Mouse (Mus musculus) bone marrow, adult 2 months (tissue): Measurements from ENCODE around the gene Mcub. TPM values are rescaled to one million over a fixed set of nuclear protein-coding genes. Genes with fewer than 3 reads are reported as not detected.

Source experiments
- H3K27ac ChIP-seq: fragments of 200-500 bp; 2 replicates; pipeline ENCODE4 v1.5.1; 2012; ENCODE audit warnings: low read depth, mild to moderate bottlenecking, control low read depth, inconsistent platforms, low read length; ENCODE audit not compliant: control insufficient read depth, poor library complexity, insufficient read depth
- H3K4me1 ChIP-seq: fragments of 200-500 bp; 2 replicates; pipeline ENCODE4 v1.6.1; 2011; ENCODE audit warnings: low read length; ENCODE audit not compliant: control insufficient read depth, insufficient read depth
- H3K4me3 ChIP-seq: fragments of 200-500 bp; replicated peaks from 2 replicates; pipeline ENCODE3; 2011; ENCODE audit warnings: mild to moderate bottlenecking, low read depth, low read length, control low read depth; ENCODE audit not compliant: control insufficient read depth
- CTCF ChIP-seq: fragments of 200-500 bp; IDR thresholded peaks from 2 replicates; pipeline ENCODE4 v1.5.1; 2011; ENCODE audit warnings: low read length, control low read depth; ENCODE audit not compliant: control insufficient read depth, insufficient read depth
- POLR2A ChIP-seq: fragments of 200-500 bp; IDR thresholded peaks from 2 replicates; pipeline ENCODE4 v1.6.1; 2011; ENCODE audit warnings: low read depth, mild to moderate bottlenecking, control low read depth, low read length, borderline replicate concordance; ENCODE audit not compliant: control insufficient read depth
- WGBS: fragments of 180-500 bp; shearing (Covaris S2); methylation state at CpG from one replicate; pipeline ENCODE4 v1.1.7; 2018; 5-methylcytosine and 5-hydroxymethylcytosine counted together
- polyA plus RNA-seq: library from polyadenylated mRNA; stranded (reverse); fragments of >200 nt; gene quantifications from 2 replicates; pipeline ENCODE4 v1.2.4, GENCODE M21; 2011; ENCODE audit warnings: low replicate concordance; ENCODE audit not compliant: missing spikeins, insufficient read depth, insufficient read length

The Mcub gene
- polyA plus RNA-seq, 1 experiment: 2.3 TPM

GRCm38 (mm10) chr3:129923581-129923980 is 46.4 kb downstream of the Mcub start:
- no peak overlapping the region for H3K4me3 ChIP-seq
- H3K4me1 ChIP-seq: no peaks in the 10 kb centered on the region
- TF ChIP-seq POLR2A: no peak
- TF ChIP-seq CTCF: no peak
- WGBS: 86% methylated on average over 7 of the region's 7 CpGs
- no peak overlapping the region for H3K27ac ChIP-seq

GRCm38 (mm10) chr3:129918434-129918833 is 51.6 kb downstream of the Mcub start:
- no peaks in the 10 kb centered on the region for H3K4me1 ChIP-seq
- H3K27ac ChIP-seq: no peak overlapping the region
- TF ChIP-seq CTCF: peak; percentile 58
- no peak for TF ChIP-seq POLR2A
- H3K4me3 ChIP-seq: no peak overlapping the region
- 20% methylated on average over 13 of the region's 13 CpGs for WGBS

- H3K27ac ChIP-seq: no peak overlapping the region
- WGBS: 85% methylated on average over 3 of the region's 3 CpGs
- no peak overlapping the region for H3K4me3 ChIP-seq
- TF ChIP-seq POLR2A (no peak), CTCF (no peak)
- H3K4me1 ChIP-seq: no peaks in the 10 kb centered on the region
Measured at GRCm38 (mm10) chr3:129917424-129917823, 52.6 kb downstream of the Mcub start.

GRCm38 (mm10) chr3:129913241-129913640 is 56.8 kb downstream of the Mcub start:
- Histone ChIP-seq H3K4me1 (no peaks in the 10 kb centered on the region), H3K27ac (no peak overlapping the region), H3K4me3 (no peak overlapping the region)
- WGBS: 90% methylated on average over 13 of the region's 13 CpGs
- no peak for TF ChIP-seq CTCF
- no peak for TF ChIP-seq POLR2A

- no peaks in the 10 kb centered on the region for H3K4me1 ChIP-seq
- 94% methylated on average over 14 of the region's 14 CpGs for WGBS
- TF ChIP-seq POLR2A: no peak
- no peak for TF ChIP-seq CTCF
- H3K4me3 ChIP-seq: no peak overlapping the region
- no peak overlapping the region for H3K27ac ChIP-seq
Measured at GRCm38 (mm10) chr3:129912025-129912424, 58.0 kb downstream of the Mcub start.

GRCm38 (mm10) chr3:129904381-129905132 is 65.4 kb downstream of the Mcub start:
- H3K4me1 ChIP-seq: peaks cover 1% of the 10 kb centered on the region; the same call in 1 of the 2 replicates

GRCm38 (mm10) chr3:129903866-129904265 is 66.1 kb downstream of the Mcub start:
- Histone ChIP-seq H3K4me1 (peaks cover 1% of the 10 kb centered on the region; the same call in 1 of the 2 replicates), H3K4me3 (no peak overlapping the region), H3K27ac (no peak overlapping the region)
- 41% methylated on average over 8 of the region's 8 CpGs for WGBS
- TF ChIP-seq CTCF: no peak
- TF ChIP-seq POLR2A: no peak

More at GRCm38 (mm10) chr3:129904381-129905132, 65.4 kb downstream of the Mcub start:
- no peak overlapping the region for H3K4me3 ChIP-seq
- 44% methylated on average over 7 of the region's 7 CpGs for WGBS
- no peak overlapping the region for H3K27ac ChIP-seq
- TF ChIP-seq CTCF: no peak

GRCm38 (mm10) chr3:129903369-129903768 is 66.6 kb downstream of the Mcub start:
- no peak overlapping the region for H3K27ac ChIP-seq
- 59% methylated on average over 3 of the region's 3 CpGs for WGBS
- peaks cover 1% of the 10 kb centered on the region; the same call in 1 of the 2 replicates for H3K4me1 ChIP-seq
- no peak for TF ChIP-seq POLR2A
- H3K4me3 ChIP-seq: no peak overlapping the region

GRCm38 (mm10) chr3:129901271-129901809 is 68.7 kb downstream of the Mcub start, which contains the start of gene Casp6:
TSS of gene Casp6 (plus strand) at chr3:129901425.
- under 1% methylated on average over 34 of the region's 34 CpGs for whole genome bisulfite sequencing
- TF ChIP-seq POLR2A (peak; percentile 48; the same call in 1 of the 2 replicates), CTCF (no peak)
- Histone ChIP-seq H3K4me3 (peak within 1 kb of the TSS; percentile 89), H3K4me1 (peaks cover 1% of the 10 kb centered on the region; the same call in 1 of the 2 replicates), H3K27ac (no peak within 1 kb of the TSS)
